Mouse (Mus musculus): ENCODE measurements around the gene Arap1.
A peak's percentile ranks its signal among the peaks of the same experiment; 100 is the strongest.

Arap1 gene

GRCm38 (mm10) chr7:101347767-101348270 is at the start of gene Arap1:
TSS of gene Arap1 (plus strand) at chr7:101348067.
- DNase-seq = peak; percentile 77 to 81

GRCm38 (mm10) chr7:101298375-101298774 is 49.5 kb upstream of the Arap1 start:
- DNase-seq = no peak

- peak in 1 of 2 experiments; percentile 55 for DNase-seq
These were observed 46.4 kb upstream of the Arap1 start for GRCm38 (mm10) chr7:101301361-101301880.

GRCm38 (mm10) chr7:101301881-101302456 is 45.9 kb upstream of the Arap1 start, which contains the start of gene Atg16l2:
TSS of gene Atg16l2 (minus strand) at chr7:101302251.
- DNase-seq = peak; percentile 99

- DNase-seq = no peak
These were observed 45.2 kb upstream of the Arap1 start for GRCm38 (mm10) chr7:101302691-101303090.

GRCm38 (mm10) chr7:101306841-101307240 is 41.0 kb upstream of the Arap1 start:
- DNase-seq = no peak

GRCm38 (mm10) chr7:101309985-101310326 is 37.9 kb upstream of the Arap1 start:
- no peak for DNase-seq

- DNase-seq = peak; percentile 95 to 96
These were observed 37.4 kb upstream of the Arap1 start for GRCm38 (mm10) chr7:101310327-101311028.

- peak; percentile 48 to 52 for DNase-seq
These were observed 36.8 kb upstream of the Arap1 start for GRCm38 (mm10) chr7:101311061-101311460.

- DNase-seq = no peak
These were observed 34.8 kb upstream of the Arap1 start for GRCm38 (mm10) chr7:101313033-101313432.

- no peak for DNase-seq
These were observed 33.5 kb upstream of the Arap1 start for GRCm38 (mm10) chr7:101314396-101314795.

GRCm38 (mm10) chr7:101315699-101316098 is 32.2 kb upstream of the Arap1 start:
- no peak for DNase-seq

- peak; percentile 52 to 53 for DNase-seq
These were observed 31.3 kb upstream of the Arap1 start for GRCm38 (mm10) chr7:101316591-101317001.

GRCm38 (mm10) chr7:101317014-101317413 is 30.9 kb upstream of the Arap1 start, which contains the start of gene Stard10:
TSS of gene Stard10 (plus strand) at chr7:101317086.
- DNase-seq = no peak

- no peak for DNase-seq
These were observed 29.0 kb upstream of the Arap1 start for GRCm38 (mm10) chr7:101318848-101319247.

GRCm38 (mm10) chr7:101319796-101320195 is 28.1 kb upstream of the Arap1 start:
- no peak for DNase-seq

GRCm38 (mm10) chr7:101320399-101321217 is 27.3 kb upstream of the Arap1 start:
- peak; percentile 44 to 46 for DNase-seq

- peak; percentile 45 to 50 for DNase-seq
These were observed 26.5 kb upstream of the Arap1 start for GRCm38 (mm10) chr7:101321218-101321827.

GRCm38 (mm10) chr7:101323141-101323594 is 24.7 kb upstream of the Arap1 start:
- no peak for DNase-seq

GRCm38 (mm10) chr7:101324142-101324962 is 23.5 kb upstream of the Arap1 start:
- DNase-seq = no peak

GRCm38 (mm10) chr7:101326006-101326405 is 21.9 kb upstream of the Arap1 start:
- DNase-seq = no peak

- no peak for DNase-seq
These were observed 20.6 kb upstream of the Arap1 start for GRCm38 (mm10) chr7:101327263-101327662.

Measured in B cell, adult 2 months (primary cell).